Mouse (Mus musculus) midbrain, embryonic 14.5 days (tissue): Measurements from ENCODE around the gene Sugp2. TPM values are rescaled to one million over a fixed set of nuclear protein-coding genes. Genes with fewer than 3 reads are reported as not detected.

ENCODE experiments used
- ATAC-seq: fragments of 200-750 bp; cut with Nextera tagmentation; 2 replicates; pipeline ENCODE4 v1.8.0; 2017; ENCODE audit warnings: moderate number of reproducible peaks, moderate library complexity; ENCODE audit not compliant: low FRiP score, low TSS enrichment
- DNase-seq: peaks from one replicate; pipeline ENCODE4 v3.0.0-alpha.2; 2015
- H3K27ac ChIP-seq: fragments of 300-500 bp; sonication (generic); replicated peaks from 2 replicates; pipeline ENCODE4 v1.5.1; 2014; ENCODE audit warnings: mild to moderate bottlenecking, low read depth, low read length, moderate library complexity
- H3K27me3 ChIP-seq: fragments of 300-500 bp; sonication (generic); 2 replicates; pipeline ENCODE4 v1.6.1; 2014; ENCODE audit warnings: low read length, control low read depth, mixed read lengths; ENCODE audit not compliant: control insufficient read depth, insufficient read depth
- H3K36me3 ChIP-seq: fragments of 300-500 bp; sonication (generic); 2 replicates; pipeline ENCODE4 v1.6.1; 2014; ENCODE audit warnings: low read length, control low read depth; ENCODE audit not compliant: control insufficient read depth, insufficient read depth
- H3K4me1 ChIP-seq: fragments of 300-500 bp; sonication (generic); 2 replicates; pipeline ENCODE4 v1.6.1; 2014; ENCODE audit warnings: mild to moderate bottlenecking, antibody characterized with exemption, low read length, control low read depth; ENCODE audit not compliant: control insufficient read depth, insufficient read depth
- H3K4me2 ChIP-seq: fragments of 300-500 bp; sonication (generic); 2 replicates; pipeline ENCODE4 v1.6.1; 2014; ENCODE audit warnings: mild to moderate bottlenecking, low read length, moderate library complexity
- H3K4me3 ChIP-seq: fragments of 300-500 bp; sonication (generic); replicated peaks from 2 replicates; pipeline ENCODE4 v1.5.1; 2014; ENCODE audit warnings: low read depth, low read length
- H3K9ac ChIP-seq: fragments of 300-500 bp; sonication (generic); replicated peaks from 2 replicates; pipeline ENCODE4 v1.6.1; 2014; ENCODE audit warnings: mild to moderate bottlenecking, low read length, moderate library complexity
- H3K9me3 ChIP-seq: fragments of 300-500 bp; sonication (generic); 2 replicates; pipeline ENCODE4 v1.6.1; 2016; ENCODE audit warnings: low read length, control low read depth, mixed read lengths; ENCODE audit not compliant: control insufficient read depth
- WGBS: fragments of 180-500 bp; shearing (Covaris S2); extraction: QIAGEN DNeasy Blood & Tissue Kit; methylation state at CpG from one replicate; pipeline ENCODE4 v1.1.7; 2014; 5-methylcytosine and 5-hydroxymethylcytosine counted together
- polyA plus RNA-seq: library from polyadenylated mRNA; unstranded; fragments of >200 nt; fragmentation: Nextera tagmentation; extraction: Ambion mirVana; gene quantifications from 2 replicates; pipeline ENCODE4 v1.2.1, GENCODE M21; 2014

Sugp2 gene
- polyA plus RNA-seq, 1 experiment from 2014 or later: 87.9 TPM

DNA sequence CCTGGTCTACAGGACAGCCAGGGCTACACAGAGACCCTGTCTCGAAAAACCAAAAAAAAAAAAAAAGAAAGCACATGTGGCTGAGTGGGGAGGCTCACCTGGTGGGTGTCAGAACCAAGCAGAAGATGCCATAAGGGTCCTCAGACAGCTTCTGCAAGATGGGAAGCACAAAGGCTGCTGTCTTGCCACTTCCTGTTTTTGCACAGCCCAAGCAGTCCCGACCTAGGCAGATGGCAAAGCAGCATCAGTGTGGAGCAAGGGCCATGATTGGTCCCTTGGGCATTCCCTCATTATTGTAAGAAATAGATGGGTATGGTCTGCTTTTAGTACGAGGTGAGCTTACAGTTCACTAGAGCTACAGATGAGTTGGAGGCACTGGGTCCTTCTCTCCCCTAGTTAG lies 66.9 kb downstream of the Sugp2 start:
- H3K4me3 ChIP-seq: no peak overlapping the region

DNA sequence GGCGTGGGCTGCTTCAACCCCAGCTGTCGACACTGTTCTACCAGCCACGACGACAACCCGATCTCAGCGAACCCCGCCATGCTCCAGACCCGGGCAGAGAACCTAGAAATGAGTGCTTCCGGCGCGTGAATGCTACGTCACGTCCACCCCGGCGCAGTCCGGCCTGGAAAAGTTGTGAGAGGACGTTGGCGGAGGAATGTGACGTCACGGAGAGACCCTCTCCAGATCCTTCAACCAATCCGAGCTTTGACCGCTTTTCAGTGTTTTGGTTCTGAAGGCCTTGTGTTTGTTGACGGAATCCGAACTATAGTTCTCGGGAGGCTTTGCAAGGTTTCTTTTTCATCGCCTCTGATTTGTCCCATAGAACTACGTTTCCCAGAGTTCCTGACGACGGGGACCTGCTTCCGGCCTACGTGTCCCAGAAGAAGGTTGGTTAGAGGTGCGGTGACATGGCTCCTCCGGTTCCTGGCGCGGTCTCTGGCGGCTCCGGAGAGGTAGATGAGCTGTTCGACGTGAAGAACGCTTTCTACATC lies 68.4 kb downstream of the Sugp2 start, which contains the start of the genes Ddx49 and Cope:
Gene Ddx49, minus strand, starts transcription at position 132 of the 533 bp plus-strand sequence.
Gene Cope, plus strand, starts transcription at position 161 of the 533 bp plus-strand sequence.
- under 1% methylated on average over 40 of the region's 40 CpGs for WGBS

More for the DNA sequence above, 66.9 kb downstream of the Sugp2 start:
- H3K9ac ChIP-seq: no peak overlapping the region
- H3K27ac ChIP-seq: no peak overlapping the region
- H3K4me1 ChIP-seq: peaks cover 19% of the 10 kb centered on the region
- DNase-seq (no peak), ATAC-seq (no peak)
- H3K27me3 ChIP-seq: no peaks in the 10 kb centered on the region
- peaks cover 49% of the 10 kb centered on the region for H3K36me3 ChIP-seq
- no peak overlapping the region for H3K4me2 ChIP-seq
- H3K9me3 ChIP-seq: no peaks in the 10 kb centered on the region
- WGBS: 91% methylated on average over 3 of the region's 3 CpGs

DNA sequence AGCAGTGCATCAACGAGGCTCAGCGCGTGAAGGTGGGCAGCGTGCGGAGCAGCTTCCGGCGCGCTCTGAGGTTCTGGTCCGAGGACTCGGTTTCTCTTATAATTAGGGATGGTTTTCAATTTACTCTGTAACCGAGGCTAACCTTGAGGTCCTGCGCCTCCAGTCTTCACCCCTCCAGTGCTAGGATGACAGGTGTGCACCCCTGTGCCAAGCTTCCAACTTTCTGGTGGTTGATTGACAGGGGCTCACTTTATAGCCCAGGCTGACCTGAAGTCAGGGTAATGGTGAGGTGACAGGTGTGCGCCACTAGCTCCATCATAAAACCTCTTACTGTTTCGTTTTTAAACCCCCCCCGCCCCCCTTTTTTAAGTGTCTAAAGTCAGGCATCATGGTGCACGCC lies 68.9 kb downstream of the Sugp2 start:
- Histone ChIP-seq H3K27me3 (no peaks in the 10 kb centered on the region), H3K36me3 (peaks cover 47% of the 10 kb centered on the region), H3K4me3 (peak overlapping the region; percentile 85), H3K9ac (peak overlapping the region; percentile 80), H3K4me2 (peak overlapping the region; percentile 94), H3K4me1 (peaks cover 19% of the 10 kb centered on the region), H3K9me3 (no peaks in the 10 kb centered on the region), H3K27ac (peak overlapping the region; percentile 68)
- 4% methylated on average over 16 of the region's 16 CpGs for WGBS
- DNase-seq: no peak
- ATAC-seq: peak; percentile 32; the same call in 1 of the 2 replicates

More for the DNA sequence above, 68.4 kb downstream of the Sugp2 start, which contains the start of the genes Ddx49 and Cope:
- Histone ChIP-seq H3K4me2 (peak within 1 kb of the TSS; percentile 94), H3K36me3 (peaks cover 47% of the 10 kb centered on the region), H3K4me3 (peak within 1 kb of the TSS; percentile 85), H3K9me3 (no peaks in the 10 kb centered on the region), H3K4me1 (peaks cover 19% of the 10 kb centered on the region), H3K27me3 (no peaks in the 10 kb centered on the region), H3K9ac (peak within 1 kb of the TSS; percentile 80), H3K27ac (peak within 1 kb of the TSS; percentile 68)
- DNase-seq: peak; percentile 97
- peak; percentile 94 for ATAC-seq

DNA sequence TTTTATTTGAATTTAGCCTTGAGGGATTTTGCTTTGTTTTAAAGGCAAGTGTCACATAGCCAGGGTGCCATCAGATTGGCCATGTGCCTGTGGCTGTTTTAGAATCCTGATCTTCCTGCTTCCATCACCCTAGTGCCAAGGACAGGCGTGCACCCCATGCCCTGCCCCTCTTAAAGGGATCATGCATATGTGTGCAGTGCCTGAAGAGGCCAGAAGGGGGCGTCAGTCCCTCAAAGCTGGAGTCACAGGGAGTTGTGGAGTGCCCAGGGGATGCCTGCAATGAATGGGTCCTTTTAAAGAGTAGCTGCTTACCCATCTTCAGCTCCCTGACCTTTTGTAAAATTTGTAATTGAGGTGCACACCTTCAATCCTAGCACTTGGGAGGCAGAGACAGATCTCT lies 75.3 kb downstream of the Sugp2 start:
- Histone ChIP-seq H3K27ac (no peak overlapping the region), H3K4me3 (no peak overlapping the region), H3K9ac (no peak overlapping the region), H3K9me3 (no peaks in the 10 kb centered on the region), H3K36me3 (peaks cover 78% of the 10 kb centered on the region), H3K27me3 (no peaks in the 10 kb centered on the region), H3K4me2 (no peak overlapping the region), H3K4me1 (no peaks in the 10 kb centered on the region)
- 38% methylated on average over 2 of the region's 2 CpGs for WGBS
- no peak for DNase-seq
- no peak for ATAC-seq

DNA sequence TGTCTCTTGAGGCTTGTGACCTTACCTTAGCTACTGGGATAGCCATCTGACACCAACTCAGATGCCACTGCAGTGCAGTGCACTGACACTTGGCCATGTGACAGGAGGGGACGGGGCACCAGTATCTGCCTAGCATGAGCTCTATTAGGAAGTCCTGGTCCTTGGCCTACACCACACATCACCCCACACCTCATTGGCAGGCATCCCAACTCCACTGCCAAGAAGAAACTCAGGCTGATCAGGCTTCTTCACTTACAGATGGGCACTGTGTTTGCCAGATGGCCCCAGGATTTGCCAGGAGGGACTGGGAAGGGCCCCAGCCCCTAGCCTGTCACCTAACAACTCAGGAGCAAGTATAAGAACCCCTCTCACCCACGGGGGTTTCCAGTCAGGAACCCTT lies 79.4 kb downstream of the Sugp2 start:
- ATAC-seq: no peak
- WGBS: 76% methylated on average over 2 of the region's 2 CpGs
- no peaks in the 10 kb centered on the region for H3K9me3 ChIP-seq
- no peak for DNase-seq
- peaks cover 29% of the 10 kb centered on the region for H3K4me1 ChIP-seq
- H3K9ac ChIP-seq: no peak overlapping the region
- H3K27me3 ChIP-seq: no peaks in the 10 kb centered on the region
- peaks cover 46% of the 10 kb centered on the region for H3K36me3 ChIP-seq
- H3K4me3 ChIP-seq: no peak overlapping the region
- no peak overlapping the region for H3K4me2 ChIP-seq
- H3K27ac ChIP-seq: no peak overlapping the region

DNA sequence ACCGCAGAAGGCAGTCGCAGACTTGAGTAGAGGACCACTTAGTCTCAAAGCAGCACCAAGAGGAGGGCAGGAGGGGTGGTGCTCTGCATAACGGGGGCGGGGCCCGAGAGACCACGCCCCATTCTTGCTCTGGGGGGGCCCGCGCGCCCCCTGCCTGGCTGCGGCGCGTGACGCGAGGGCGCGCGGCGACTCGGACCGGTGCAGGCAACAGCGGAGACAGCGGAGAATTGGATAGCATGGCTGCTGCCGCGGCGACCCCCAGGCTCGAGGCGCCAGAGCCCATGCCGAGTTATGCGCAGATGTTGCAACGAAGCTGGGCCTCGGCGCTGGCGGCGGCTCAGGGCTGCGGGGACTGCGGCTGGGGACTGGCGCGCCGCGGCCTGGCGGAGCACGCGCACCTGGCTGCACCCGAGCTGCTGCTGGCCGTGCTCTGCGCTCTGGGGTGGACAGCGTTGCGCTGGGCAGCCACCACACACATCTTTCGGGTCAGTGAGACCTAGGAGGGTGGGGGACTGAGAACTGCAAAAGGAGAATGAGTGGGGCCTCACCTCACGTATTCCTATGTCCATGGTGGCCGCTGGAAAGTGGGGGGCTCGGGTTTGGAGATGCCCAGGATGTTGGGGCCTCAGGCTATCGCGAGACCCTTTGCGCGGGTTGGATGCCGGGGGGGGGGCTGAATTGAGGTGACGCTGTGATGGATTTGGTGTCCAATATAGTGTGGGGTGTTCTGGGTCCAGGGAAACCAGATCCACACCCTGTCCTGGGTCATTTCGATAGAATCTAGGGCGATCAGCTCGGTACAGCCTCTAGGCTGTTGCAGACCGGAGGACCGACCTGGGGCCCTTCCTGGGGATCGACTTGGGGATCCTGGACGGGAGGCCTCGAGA lies 81.8 kb downstream of the Sugp2 start, which contains the start of gene Cers1:
Gene Cers1, plus strand, starts transcription at position 152 of the 887 bp plus-strand sequence.
- no peaks in the 10 kb centered on the region for H3K27me3 ChIP-seq
- ATAC-seq: peak; percentile 59
- no peaks in the 10 kb centered on the region for H3K9me3 ChIP-seq
- DNase-seq: peak; percentile 90
- H3K4me1 ChIP-seq: peaks cover 29% of the 10 kb centered on the region
- H3K36me3 ChIP-seq: peaks cover 46% of the 10 kb centered on the region
- H3K27ac ChIP-seq: peak within 1 kb of the TSS; percentile 95
- WGBS: 1% methylated on average over 66 of the region's 66 CpGs
- H3K4me3 ChIP-seq: peak within 1 kb of the TSS; percentile 63
- peak within 1 kb of the TSS; percentile 88 for H3K4me2 ChIP-seq
- H3K9ac ChIP-seq: peak within 1 kb of the TSS; percentile 80

DNA sequence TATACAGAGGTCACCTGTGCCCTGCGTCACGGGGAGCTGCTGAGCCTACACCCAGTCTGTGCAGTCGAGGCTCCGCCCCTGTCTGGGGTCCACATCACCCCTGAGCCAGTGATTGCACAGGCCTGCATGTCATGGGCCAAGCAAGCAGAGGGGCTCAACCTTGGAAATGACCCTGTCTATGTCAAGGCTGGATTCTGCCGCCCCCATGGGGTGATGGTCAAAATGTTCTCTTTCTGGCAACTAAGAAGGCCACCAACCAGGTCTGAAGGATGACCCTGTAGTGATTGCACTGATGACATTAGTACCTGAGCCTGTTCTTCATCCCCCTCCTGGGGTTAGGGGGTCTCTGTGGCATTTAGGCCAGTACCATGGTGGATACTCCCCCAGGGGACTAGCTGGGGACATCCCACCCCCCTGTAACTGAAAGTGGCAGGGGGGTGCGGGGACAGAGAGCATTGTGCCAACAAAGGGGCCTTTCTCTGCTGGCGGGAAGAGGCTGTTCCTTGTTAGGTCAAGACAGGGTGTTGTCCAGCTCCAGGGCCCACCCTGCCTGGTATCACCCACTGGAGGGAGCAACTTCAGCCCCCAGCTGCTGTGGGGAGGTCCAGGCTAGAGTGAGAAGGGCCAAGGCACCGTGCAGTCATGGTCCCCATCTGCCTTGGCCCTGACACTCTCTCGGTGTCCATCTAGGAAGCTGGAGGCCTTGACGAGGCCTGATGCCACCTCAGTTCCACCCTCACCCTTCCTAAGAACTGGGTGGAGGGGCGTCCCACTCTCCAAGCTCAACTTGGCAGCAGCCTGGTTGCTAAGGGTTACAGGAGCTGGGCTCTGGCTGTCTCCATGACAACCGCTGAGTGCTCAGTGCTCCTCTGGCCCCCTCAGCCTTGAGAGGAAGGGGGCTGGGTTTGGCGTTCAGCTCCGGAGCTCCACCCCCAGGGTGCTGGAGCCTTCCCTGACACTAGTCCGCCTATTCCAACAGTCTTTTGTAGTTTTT lies 82.8 kb downstream of the Sugp2 start:
- H3K9ac ChIP-seq: peak overlapping the region; percentile 80
- H3K4me2 ChIP-seq: peak overlapping the region; percentile 88
- peak; percentile 96 for DNase-seq
- peaks cover 46% of the 10 kb centered on the region for H3K36me3 ChIP-seq
- H3K9me3 ChIP-seq: no peaks in the 10 kb centered on the region
- H3K27me3 ChIP-seq: no peaks in the 10 kb centered on the region
- peak overlapping the region; percentile 63 for H3K4me3 ChIP-seq
- 4% methylated on average over 15 of the region's 15 CpGs for WGBS
- H3K4me1 ChIP-seq: peaks cover 29% of the 10 kb centered on the region
- ATAC-seq: peak; percentile 89
- peak overlapping the region; percentile 95 for H3K27ac ChIP-seq

DNA sequence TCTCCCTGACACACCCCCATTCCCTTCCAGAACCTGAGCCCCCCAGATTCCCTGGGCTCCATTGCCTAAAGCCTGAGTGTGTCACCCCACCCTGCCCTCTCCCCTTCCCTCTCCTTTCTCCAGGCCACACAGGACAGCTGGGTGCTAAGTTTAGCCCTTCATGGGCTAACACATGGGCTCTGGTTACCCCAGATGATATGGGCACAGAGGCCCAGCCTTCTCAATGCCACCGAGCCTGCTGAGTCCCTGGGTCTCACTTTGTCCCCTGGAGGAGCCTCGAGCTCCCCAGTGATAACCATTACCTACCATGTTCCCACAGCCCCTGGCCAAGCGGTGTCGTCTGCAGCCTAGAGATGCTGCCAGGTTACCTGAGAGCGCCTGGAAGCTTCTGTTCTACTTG lies 83.8 kb downstream of the Sugp2 start:
- H3K9me3 ChIP-seq: no peaks in the 10 kb centered on the region
- ATAC-seq (no peak), DNase-seq (no peak)
- H3K9ac ChIP-seq: no peak overlapping the region; the same call in 1 of the 2 replicates
- H3K27ac ChIP-seq: peak overlapping the region; percentile 95
- H3K4me3 ChIP-seq: 0 out of 2 replicates have a peak overlapping the region, but pooled peaks have one; percentile 63
- H3K4me1 ChIP-seq: peaks cover 29% of the 10 kb centered on the region
- WGBS: 82% methylated on average over 5 of the region's 5 CpGs
- H3K27me3 ChIP-seq: no peaks in the 10 kb centered on the region
- H3K36me3 ChIP-seq: peaks cover 46% of the 10 kb centered on the region
- H3K4me2 ChIP-seq: peak overlapping the region; percentile 88
